8 mouse cellular contexts compared by ENCODE assay signal in genomic region chr12:69582613-69583269, GRCm38 (mm10). TPM values are rescaled to one million over a fixed set of nuclear protein-coding genes. Genes with fewer than 3 reads are reported as not detected.
A peak's percentile ranks its signal among the peaks of the same experiment; 100 is the strongest.
DNase-seq lines count a peak whose midpoint lies in the region; ATAC-seq lines count a peak whose summit lies in the region.

Gene Vcpkmt (minus strand): TSS chr12:69583028.

- WGBS in hindbrain, embryonic 15.5 days = under 1% methylated on average over 49 of the region's 56 CpGs

- no peaks in the 10 kb centered on the region for H3K27me3 ChIP-seq in hindbrain, embryonic 15.5 days

- H3K4me2 ChIP-seq in hindbrain, embryonic 15.5 days = peak within 1 kb of the TSS; percentile 73

- H3K9ac ChIP-seq in hindbrain, embryonic 15.5 days = peak within 1 kb of the TSS; percentile 91

- H3K4me1 ChIP-seq in hindbrain, embryonic 15.5 days (replicated peaks) = peaks cover 28% of the 10 kb centered on the region

- peak; percentile 96 for ATAC-seq in hindbrain, embryonic 15.5 days (ENCODE audit: low FRiP score, low read depth)

- H3K36me3 ChIP-seq in hindbrain, embryonic 15.5 days = peaks cover 44% of the 10 kb centered on the region

- DNase-seq in R1 (ENCODE audit: low read depth, low spot score) = peak; percentile 94
- DNase-seq in cerebellum, postnatal 25 days = peak; percentile 91 to 94
- peak; percentile 88 to 92 for DNase-seq in frontal cortex, postnatal 36 days (ENCODE audit: low spot score in 2 of 2)
- peak; percentile 83 for DNase-seq in left cerebral cortex, adult 11 months (ENCODE audit: low spot score)
- DNase-seq in lung, postnatal 4 days = peak; percentile 91 to 93
- peak; percentile 77 for DNase-seq in retina, postnatal 7 days (ENCODE audit: low read depth, low spot score)
- DNase-seq in urinary bladder, adult 2 months (ENCODE audit: low spot score) = peak; percentile 79

- peak within 1 kb of the TSS; percentile 91 for H3K27ac ChIP-seq in hindbrain, embryonic 15.5 days (replicated peaks)

- no peaks in the 10 kb centered on the region for H3K9me3 ChIP-seq in hindbrain, embryonic 15.5 days

- H3K4me3 ChIP-seq in hindbrain, embryonic 15.5 days = peak within 1 kb of the TSS; percentile 81

RNA-seq across cellular contexts. Expression of gene Vcpkmt, which starts in this region (rescaled TPM):
- 24.8 and 25.3 TPM in 2 replicates for polyA plus RNA-seq in hindbrain, embryonic 15.5 days (2015; fragmentation: Nextera tagmentation; extraction: Ambion mirVana)
- 9.4 and 9.8 TPM in 2 replicates for polyA plus RNA-seq in urinary bladder, adult 2 months (2012; rRNA removed)

Comparison
In these comparisons a context has a peak if more than half of its experiments do, and no peak if none do; other contexts are left out.
1. Peak in every context shown above with its lines: DNase-seq, ATAC-seq, H3K4me3 ChIP-seq and H3K27ac ChIP-seq.